Mouse (Mus musculus): ENCODE measurements around the gene Minpp1. TPM values are rescaled to one million over a fixed set of nuclear protein-coding genes. Genes with fewer than 3 reads are reported as not detected.

The Minpp1 gene
- polyA plus RNA-seq, 1 experiment from 2014 or later, result 61.7 TPM

DNA sequence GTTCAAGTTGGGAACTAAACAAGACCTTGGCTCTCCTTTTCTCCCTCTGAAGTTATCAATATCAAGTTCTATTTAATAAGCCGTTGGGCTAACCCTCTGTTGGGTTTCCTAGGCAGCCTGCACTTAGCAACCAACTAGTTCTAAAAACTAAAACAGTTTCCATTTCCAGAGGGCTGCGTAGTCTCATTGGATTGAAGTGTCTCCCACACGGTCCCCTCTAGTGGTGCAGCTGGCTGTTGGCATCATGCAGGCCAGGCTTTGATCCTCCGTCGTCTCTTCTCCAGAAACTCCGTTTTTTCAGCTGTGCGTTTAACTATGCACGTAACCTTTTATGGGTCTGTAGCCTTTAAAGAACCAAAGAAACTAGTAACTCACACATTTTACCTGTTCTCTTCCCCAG is 7.9 kb downstream of the Minpp1 start:
- H3K36me3 ChIP-seq (ENCODE audit: control insufficient read depth, insufficient read depth, low read length), result peaks cover 48% of the 10 kb centered on the region
- ATAC-seq (ENCODE audit: low read depth) (no peak), DNase-seq (ENCODE audit: low spot score) (no peak)
- no peak overlapping the region for H3K4me2 ChIP-seq (ENCODE audit: low read depth, low read length)
- no peak overlapping the region for H3K27ac ChIP-seq (replicated peaks; ENCODE audit: low read depth, low read length)
- H3K9ac ChIP-seq (ENCODE audit: low read depth, low read length), result no peak overlapping the region
- no peaks in the 10 kb centered on the region for H3K27me3 ChIP-seq (replicated peaks; ENCODE audit: control insufficient read depth, insufficient read depth, low read length)
- 78% methylated on average over 8 of the region's 8 CpGs for whole genome bisulfite sequencing
- H3K4me1 ChIP-seq (ENCODE audit: control insufficient read depth, insufficient read depth, low read length), result no peaks in the 10 kb centered on the region
- no peaks in the 10 kb centered on the region for H3K9me3 ChIP-seq (ENCODE audit: control insufficient read depth, low read length)
- H3K4me3 ChIP-seq (ENCODE audit: low read depth, low read length), result no peak overlapping the region

DNA sequence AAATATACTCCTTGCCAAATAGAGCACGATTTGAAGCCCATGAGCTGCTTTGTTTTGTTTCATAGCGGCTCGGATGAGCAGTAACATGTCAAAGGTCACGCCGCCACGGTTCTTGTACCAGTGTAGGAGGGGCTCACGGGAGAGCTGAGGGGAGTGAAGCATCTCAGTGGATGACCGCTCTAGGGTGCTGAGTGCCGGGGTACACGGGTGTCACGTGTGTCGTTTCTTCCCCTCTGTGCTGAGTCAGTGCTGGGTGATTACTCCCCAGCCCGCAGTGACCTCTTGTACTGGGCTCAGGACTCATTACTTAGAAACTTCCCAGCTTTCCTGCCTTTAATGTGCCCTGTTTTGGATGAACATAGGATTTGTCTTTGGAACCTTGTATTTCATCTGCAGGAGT is 9.0 kb downstream of the Minpp1 start:
- WGBS, result 89% methylated on average over 13 of the region's 13 CpGs
- Histone ChIP-seq H3K27me3 (replicated peaks; ENCODE audit: control insufficient read depth, insufficient read depth, low read length) (no peaks in the 10 kb centered on the region), H3K4me1 (ENCODE audit: control insufficient read depth, insufficient read depth, low read length) (no peaks in the 10 kb centered on the region), H3K4me3 (ENCODE audit: low read depth, low read length) (no peak overlapping the region), H3K4me2 (ENCODE audit: low read depth, low read length) (no peak overlapping the region), H3K9ac (ENCODE audit: low read depth, low read length) (no peak overlapping the region), H3K9me3 (ENCODE audit: control insufficient read depth, low read length) (no peaks in the 10 kb centered on the region), H3K36me3 (ENCODE audit: control insufficient read depth, insufficient read depth, low read length) (peaks cover 59% of the 10 kb centered on the region), H3K27ac (replicated peaks; ENCODE audit: low read depth, low read length) (no peak overlapping the region)
- DNase-seq (ENCODE audit: low spot score), result no peak
- no peak for ATAC-seq (ENCODE audit: low read depth)

DNA sequence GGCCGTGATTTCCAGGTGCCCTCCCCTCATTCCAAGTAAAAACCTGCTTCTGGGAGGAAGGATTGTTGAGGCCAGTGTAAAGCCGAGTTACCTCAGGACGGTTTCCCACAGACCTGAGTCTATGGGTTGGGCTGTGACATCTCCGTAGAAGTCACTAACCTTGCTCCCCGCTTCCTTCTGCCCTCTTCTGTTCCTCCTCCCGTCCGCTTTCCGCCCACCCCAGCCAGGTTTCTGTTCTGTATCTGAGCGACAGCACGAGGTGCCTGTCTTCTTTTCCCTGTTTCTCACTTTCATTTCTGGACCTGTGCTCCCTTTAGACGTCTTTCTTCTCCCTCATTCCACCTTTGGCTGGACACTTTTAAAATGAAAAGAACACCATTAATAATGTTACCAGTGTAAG is 9.5 kb downstream of the Minpp1 start:
- Histone ChIP-seq H3K4me2 (ENCODE audit: low read depth, low read length) (no peak overlapping the region), H3K4me3 (ENCODE audit: low read depth, low read length) (no peak overlapping the region), H3K27ac (replicated peaks; ENCODE audit: low read depth, low read length) (no peak overlapping the region), H3K9me3 (ENCODE audit: control insufficient read depth, low read length) (no peaks in the 10 kb centered on the region), H3K9ac (ENCODE audit: low read depth, low read length) (no peak overlapping the region), H3K4me1 (ENCODE audit: control insufficient read depth, insufficient read depth, low read length) (no peaks in the 10 kb centered on the region), H3K36me3 (ENCODE audit: control insufficient read depth, insufficient read depth, low read length) (peaks cover 63% of the 10 kb centered on the region), H3K27me3 (replicated peaks; ENCODE audit: control insufficient read depth, insufficient read depth, low read length) (no peaks in the 10 kb centered on the region)
- 87% methylated on average over 11 of the region's 11 CpGs for WGBS
- ATAC-seq (ENCODE audit: low read depth) (no peak), DNase-seq (ENCODE audit: low spot score) (no peak)

DNA sequence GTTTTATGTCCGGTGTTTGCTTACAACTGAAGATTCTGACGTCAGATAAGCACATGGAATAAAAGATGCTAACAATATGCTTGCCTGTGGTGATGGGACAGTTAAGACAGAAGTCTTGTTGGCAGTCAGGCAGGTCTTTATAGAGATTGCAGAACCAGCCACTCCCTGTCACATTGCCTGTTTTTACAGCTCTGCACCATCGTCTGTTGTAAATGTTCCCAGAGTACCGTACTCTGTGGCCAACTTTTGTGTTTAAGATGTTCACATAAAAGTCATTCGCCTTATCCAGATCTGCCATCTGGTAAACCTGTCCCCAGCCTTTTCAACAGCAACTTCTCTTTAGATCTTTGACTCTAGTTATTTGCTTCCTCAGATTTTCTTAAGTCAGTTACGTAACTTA is 11.8 kb downstream of the Minpp1 start:
- Histone ChIP-seq H3K4me3 (ENCODE audit: low read depth, low read length) (no peak overlapping the region), H3K36me3 (ENCODE audit: control insufficient read depth, insufficient read depth, low read length) (peaks cover 59% of the 10 kb centered on the region), H3K9ac (ENCODE audit: low read depth, low read length) (no peak overlapping the region), H3K4me2 (ENCODE audit: low read depth, low read length) (no peak overlapping the region), H3K9me3 (ENCODE audit: control insufficient read depth, low read length) (no peaks in the 10 kb centered on the region), H3K27me3 (replicated peaks; ENCODE audit: control insufficient read depth, insufficient read depth, low read length) (no peaks in the 10 kb centered on the region), H3K4me1 (ENCODE audit: control insufficient read depth, insufficient read depth, low read length) (no peaks in the 10 kb centered on the region), H3K27ac (replicated peaks; ENCODE audit: low read depth, low read length) (no peak overlapping the region)
- DNase-seq (ENCODE audit: low spot score) (no peak), ATAC-seq (ENCODE audit: low read depth) (no peak)
- WGBS, result 89% methylated on average over 6 of the region's 6 CpGs

DNA sequence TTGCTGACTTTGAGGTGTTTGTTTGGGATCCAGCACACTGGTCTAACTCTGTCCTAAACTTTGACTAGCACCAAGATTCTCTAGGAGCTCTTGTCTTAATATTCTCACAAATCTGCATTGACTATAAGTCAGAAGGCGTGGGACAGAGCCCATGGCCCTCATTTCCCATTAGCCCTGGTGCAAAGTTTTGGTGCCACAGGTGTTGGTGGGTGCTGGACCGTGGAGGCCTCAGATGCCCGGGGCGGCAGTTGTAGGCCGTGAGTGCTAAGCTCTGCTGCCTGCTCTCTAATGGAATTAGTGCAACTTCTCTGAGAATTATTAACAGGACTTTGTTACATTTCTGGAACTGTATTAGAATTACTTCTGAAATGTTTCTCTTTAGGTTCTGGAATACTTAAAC is 12.4 kb downstream of the Minpp1 start:
- Histone ChIP-seq H3K27ac (replicated peaks; ENCODE audit: low read depth, low read length) (no peak overlapping the region), H3K27me3 (replicated peaks; ENCODE audit: control insufficient read depth, insufficient read depth, low read length) (no peaks in the 10 kb centered on the region), H3K9me3 (ENCODE audit: control insufficient read depth, low read length) (no peaks in the 10 kb centered on the region), H3K36me3 (ENCODE audit: control insufficient read depth, insufficient read depth, low read length) (peaks cover 57% of the 10 kb centered on the region), H3K4me3 (ENCODE audit: low read depth, low read length) (no peak overlapping the region), H3K9ac (ENCODE audit: low read depth, low read length) (no peak overlapping the region), H3K4me1 (ENCODE audit: control insufficient read depth, insufficient read depth, low read length) (no peaks in the 10 kb centered on the region), H3K4me2 (ENCODE audit: low read depth, low read length) (no peak overlapping the region)
- no peak for DNase-seq (ENCODE audit: low spot score)
- ATAC-seq (ENCODE audit: low read depth), result no peak
- 96% methylated on average over 5 of the region's 5 CpGs for WGBS

DNA sequence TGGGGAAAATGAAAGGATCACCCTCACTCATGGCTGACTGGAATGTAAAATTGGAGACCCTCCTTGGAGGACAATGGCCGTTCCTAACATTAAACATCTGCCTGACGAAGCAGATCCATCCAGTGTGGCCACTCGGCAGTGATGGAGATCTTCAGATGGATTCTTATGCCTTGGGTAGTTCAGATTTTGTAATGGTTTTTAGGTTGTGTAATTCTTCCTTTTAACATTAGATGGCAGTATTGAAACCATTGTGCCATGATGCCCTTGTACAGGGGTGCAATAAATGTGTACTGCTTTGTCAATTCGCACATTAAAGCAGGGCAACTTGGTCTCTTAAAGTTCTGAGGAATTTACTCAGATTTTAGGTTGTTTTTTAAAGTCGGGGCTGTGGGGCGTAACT is 15.8 kb downstream of the Minpp1 start:
- Histone ChIP-seq H3K36me3 (ENCODE audit: control insufficient read depth, insufficient read depth, low read length) (peaks cover 35% of the 10 kb centered on the region), H3K4me1 (ENCODE audit: control insufficient read depth, insufficient read depth, low read length) (no peaks in the 10 kb centered on the region), H3K27ac (replicated peaks; ENCODE audit: low read depth, low read length) (no peak overlapping the region), H3K9ac (ENCODE audit: low read depth, low read length) (no peak overlapping the region), H3K27me3 (replicated peaks; ENCODE audit: control insufficient read depth, insufficient read depth, low read length) (no peaks in the 10 kb centered on the region), H3K4me3 (ENCODE audit: low read depth, low read length) (no peak overlapping the region), H3K4me2 (ENCODE audit: low read depth, low read length) (no peak overlapping the region), H3K9me3 (ENCODE audit: control insufficient read depth, low read length) (no peaks in the 10 kb centered on the region)
- 80% methylated on average over 6 of the region's 6 CpGs for WGBS
- DNase-seq (ENCODE audit: low spot score) (no peak), ATAC-seq (ENCODE audit: low read depth) (no peak)

DNA sequence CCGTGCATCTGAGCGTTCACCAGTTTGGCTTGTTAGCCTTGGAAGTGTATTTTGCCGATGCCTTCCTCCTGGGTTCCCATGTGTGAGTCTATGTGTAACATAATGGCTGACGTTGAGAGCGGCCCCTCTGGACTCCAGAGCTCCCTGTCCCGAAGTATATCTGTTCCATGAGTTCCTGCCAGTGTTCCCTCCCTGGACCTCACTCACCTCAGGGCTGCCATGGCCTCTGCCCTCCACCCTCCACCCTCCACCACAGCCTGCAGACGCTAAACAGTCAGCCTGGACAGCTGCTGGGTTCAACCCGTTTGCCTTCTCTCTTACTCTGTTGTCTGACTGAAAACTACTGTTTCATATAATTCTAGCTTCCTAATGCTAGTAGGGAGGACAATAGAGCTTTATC is 20.5 kb downstream of the Minpp1 start:
- H3K9ac ChIP-seq (ENCODE audit: low read depth, low read length), result no peak overlapping the region
- no peak overlapping the region for H3K27ac ChIP-seq (replicated peaks; ENCODE audit: low read depth, low read length)
- 0 out of 2 replicates have a peak, but pooled peaks cover 1% of the 10 kb centered on the region for H3K9me3 ChIP-seq (ENCODE audit: control insufficient read depth, low read length)
- no peaks in the 10 kb centered on the region for H3K4me1 ChIP-seq (ENCODE audit: control insufficient read depth, insufficient read depth, low read length)
- peaks cover 13% of the 10 kb centered on the region for H3K36me3 ChIP-seq (ENCODE audit: control insufficient read depth, insufficient read depth, low read length)
- no peak for ATAC-seq (ENCODE audit: low read depth)
- WGBS, result 79% methylated on average over 8 of the region's 8 CpGs
- H3K27me3 ChIP-seq (replicated peaks; ENCODE audit: control insufficient read depth, insufficient read depth, low read length), result no peaks in the 10 kb centered on the region
- no peak overlapping the region for H3K4me2 ChIP-seq (ENCODE audit: low read depth, low read length)
- H3K4me3 ChIP-seq (ENCODE audit: low read depth, low read length), result no peak overlapping the region
- no peak for DNase-seq (ENCODE audit: low spot score)

DNA sequence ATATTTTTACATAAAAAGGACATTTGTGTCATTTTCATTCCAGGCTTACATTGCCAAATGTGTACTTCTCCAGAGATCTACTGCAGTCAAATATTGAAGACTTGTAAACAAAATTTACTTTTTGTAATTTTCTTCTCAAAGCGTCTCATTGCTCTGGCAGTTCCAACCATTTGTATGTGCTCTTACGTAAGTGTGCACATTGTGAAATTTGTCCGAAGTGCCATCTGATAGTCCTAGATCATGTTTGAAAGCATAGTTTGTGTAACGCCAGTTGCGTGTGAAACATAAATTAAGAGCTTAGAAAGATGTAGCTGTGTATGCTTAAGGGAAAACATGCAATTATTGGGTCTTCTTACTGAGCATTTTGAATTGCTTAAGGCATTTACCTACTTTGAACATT is 20.9 kb downstream of the Minpp1 start:
- no peaks in the 10 kb centered on the region for H3K4me1 ChIP-seq (ENCODE audit: control insufficient read depth, insufficient read depth, low read length)
- H3K9me3 ChIP-seq (ENCODE audit: control insufficient read depth, low read length), result 0 out of 2 replicates have a peak, but pooled peaks cover 4% of the 10 kb centered on the region
- H3K27me3 ChIP-seq (replicated peaks; ENCODE audit: control insufficient read depth, insufficient read depth, low read length), result no peaks in the 10 kb centered on the region
- ATAC-seq (ENCODE audit: low read depth), result no peak
- no peak overlapping the region for H3K4me2 ChIP-seq (ENCODE audit: low read depth, low read length)
- H3K4me3 ChIP-seq (ENCODE audit: low read depth, low read length), result no peak overlapping the region
- H3K36me3 ChIP-seq (ENCODE audit: control insufficient read depth, insufficient read depth, low read length), result peaks cover 18% of the 10 kb centered on the region
- H3K27ac ChIP-seq (replicated peaks; ENCODE audit: low read depth, low read length), result no peak overlapping the region
- DNase-seq (ENCODE audit: low spot score), result peak; percentile 13
- 86% methylated on average over 5 of the region's 5 CpGs for WGBS
- no peak overlapping the region for H3K9ac ChIP-seq (ENCODE audit: low read depth, low read length)

DNA sequence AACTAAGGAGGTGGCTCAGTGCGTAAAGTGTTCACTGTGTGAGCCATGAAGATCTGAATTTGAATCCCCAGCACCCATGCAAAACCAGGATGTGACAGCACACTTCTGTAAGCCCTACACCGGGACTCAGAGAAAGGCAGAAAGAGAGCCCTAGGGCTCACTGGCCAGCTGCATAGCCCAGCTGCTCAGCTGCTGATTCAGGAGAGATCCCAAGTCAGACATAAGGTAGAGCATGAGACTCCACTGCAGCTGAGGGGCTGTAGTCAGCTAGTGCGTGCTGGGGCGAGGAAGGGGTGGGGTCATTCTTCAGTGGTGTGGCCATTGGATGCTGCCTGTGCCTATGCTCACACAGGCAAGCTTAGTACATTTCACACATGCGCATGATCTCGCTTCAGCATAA is 21.5 kb downstream of the Minpp1 start:
- H3K9ac ChIP-seq (ENCODE audit: low read depth, low read length), result no peak overlapping the region
- H3K4me1 ChIP-seq (ENCODE audit: control insufficient read depth, insufficient read depth, low read length), result no peaks in the 10 kb centered on the region
- H3K27me3 ChIP-seq (replicated peaks; ENCODE audit: control insufficient read depth, insufficient read depth, low read length), result no peaks in the 10 kb centered on the region
- no peak for DNase-seq (ENCODE audit: low spot score)
- no peak overlapping the region for H3K4me2 ChIP-seq (ENCODE audit: low read depth, low read length)
- H3K9me3 ChIP-seq (ENCODE audit: control insufficient read depth, low read length), result 0 out of 2 replicates have a peak, but pooled peaks cover 8% of the 10 kb centered on the region
- H3K27ac ChIP-seq (replicated peaks; ENCODE audit: low read depth, low read length), result no peak overlapping the region
- no peak overlapping the region for H3K4me3 ChIP-seq (ENCODE audit: low read depth, low read length)
- ATAC-seq (ENCODE audit: low read depth), result no peak
- 81% methylated on average over 6 of the region's 6 CpGs for WGBS
- H3K36me3 ChIP-seq (ENCODE audit: control insufficient read depth, insufficient read depth, low read length), result peaks cover 21% of the 10 kb centered on the region
